Mouse (Mus musculus): Measurements from ENCODE around the gene Col8a2. TPM values are rescaled to one million over a fixed set of nuclear protein-coding genes. Genes with fewer than 3 reads are reported as not detected.

The Col8a2 gene
- polyA plus RNA-seq, 2 experiments = 50.3 to 74.6 TPM

DNA sequence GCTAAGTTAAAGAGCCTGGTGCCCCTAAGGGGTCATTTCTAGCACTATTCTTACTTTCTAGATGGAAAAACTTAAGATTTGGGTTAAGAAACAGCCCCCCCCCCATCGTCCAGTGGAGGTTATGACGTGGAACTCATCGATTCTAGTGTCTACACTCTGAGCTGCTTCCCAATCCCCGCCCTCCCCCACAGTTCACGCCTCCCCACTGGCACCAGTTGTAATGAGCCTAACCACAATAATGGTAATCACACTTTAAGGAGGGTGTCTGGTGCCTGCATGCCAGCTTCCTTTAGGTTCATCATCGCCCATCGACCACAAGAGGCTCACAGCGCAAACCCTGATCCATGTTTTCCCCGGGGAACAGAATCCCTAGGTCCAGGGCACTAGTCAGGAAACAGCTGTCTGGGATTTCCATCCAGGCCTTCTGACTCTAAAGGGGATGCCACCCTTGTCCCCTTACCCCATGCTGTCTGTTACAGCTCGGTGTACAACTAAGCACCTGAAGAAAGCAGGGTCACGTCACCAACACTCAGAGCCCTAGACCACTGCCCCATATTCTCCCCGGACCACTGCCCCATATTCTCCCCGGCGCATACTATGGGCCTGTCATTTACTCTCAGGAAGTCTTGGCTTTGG, 32.8 kb upstream of the Col8a2 start:
- Histone ChIP-seq H3K4me3 (replicated peaks; ENCODE audit: low read length) (peak overlapping the region; percentile 100), H3K27me3 (ENCODE audit: control insufficient read depth, insufficient read depth, low read length) (no peaks in the 10 kb centered on the region), H3K27ac (replicated peaks; ENCODE audit: low read depth, low read length) (no peak overlapping the region), H3K36me3 (ENCODE audit: control insufficient read depth, insufficient read depth, low read length) (peaks cover 18% of the 10 kb centered on the region), H3K9me3 (ENCODE audit: control insufficient read depth, low read length) (no peaks in the 10 kb centered on the region), H3K9ac (ENCODE audit: low read depth, low read length, severe bottlenecking) (peak overlapping the region; percentile 93; the same call in 1 of the 2 replicates), H3K4me1 (ENCODE audit: control insufficient read depth, insufficient read depth, low read length) (peaks cover 48% of the 10 kb centered on the region), H3K4me2 (replicated peaks; ENCODE audit: low read depth, low read length, severe bottlenecking) (peak overlapping the region; percentile 95)
- DNase-seq (ENCODE audit: low spot score) (no peak), ATAC-seq (ENCODE audit: low FRiP score, low read depth) (no peak)
- 75% methylated on average over 14 of the region's 14 CpGs for WGBS
- no peak for TF ChIP-seq POLR2A (IDR thresholded peaks at IDR 0.05; ENCODE audit: borderline replicate concordance, extremely low read depth, insufficient read depth, insufficient read length)

DNA sequence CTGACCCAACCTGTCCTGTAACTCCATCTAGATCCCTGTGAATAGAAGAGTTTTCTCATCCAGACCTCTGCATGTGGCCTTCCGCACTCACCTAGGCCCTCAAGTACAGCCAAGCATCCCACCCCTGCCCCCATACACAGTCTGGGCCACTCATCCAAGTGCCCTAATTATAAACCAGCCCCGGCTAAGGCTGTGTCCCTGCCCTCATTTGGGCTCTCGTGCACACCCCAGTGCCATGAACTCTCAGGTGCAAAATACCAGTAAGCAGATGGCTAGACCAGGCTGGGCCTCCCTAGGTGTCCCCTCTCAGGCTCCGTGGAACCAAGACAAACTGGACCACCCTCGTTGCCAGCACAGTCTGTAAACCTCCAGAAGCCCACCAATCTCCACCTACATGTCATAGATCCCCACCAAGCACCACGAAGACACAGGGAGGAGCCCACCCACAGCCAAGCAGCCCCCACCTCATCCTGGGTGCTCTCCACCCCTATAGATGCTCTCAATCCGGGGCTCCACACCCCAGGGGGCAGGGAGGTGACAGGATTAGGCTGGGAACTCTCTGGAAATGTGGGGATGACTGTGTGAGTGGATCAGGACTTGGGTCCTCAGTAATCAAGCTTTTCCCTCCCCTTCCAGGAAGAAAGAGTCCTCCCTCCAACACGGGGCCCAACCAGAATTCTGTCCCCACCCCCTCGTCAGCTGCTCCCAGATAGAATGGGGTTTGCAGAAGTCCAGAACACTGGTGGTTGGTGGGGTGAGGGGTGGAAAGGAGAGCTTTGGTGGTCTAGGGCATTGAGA, 32.1 kb upstream of the Col8a2 start:
- no peak for ATAC-seq (ENCODE audit: low FRiP score, low read depth)
- peaks cover 55% of the 10 kb centered on the region for H3K4me1 ChIP-seq (ENCODE audit: control insufficient read depth, insufficient read depth, low read length)

DNA sequence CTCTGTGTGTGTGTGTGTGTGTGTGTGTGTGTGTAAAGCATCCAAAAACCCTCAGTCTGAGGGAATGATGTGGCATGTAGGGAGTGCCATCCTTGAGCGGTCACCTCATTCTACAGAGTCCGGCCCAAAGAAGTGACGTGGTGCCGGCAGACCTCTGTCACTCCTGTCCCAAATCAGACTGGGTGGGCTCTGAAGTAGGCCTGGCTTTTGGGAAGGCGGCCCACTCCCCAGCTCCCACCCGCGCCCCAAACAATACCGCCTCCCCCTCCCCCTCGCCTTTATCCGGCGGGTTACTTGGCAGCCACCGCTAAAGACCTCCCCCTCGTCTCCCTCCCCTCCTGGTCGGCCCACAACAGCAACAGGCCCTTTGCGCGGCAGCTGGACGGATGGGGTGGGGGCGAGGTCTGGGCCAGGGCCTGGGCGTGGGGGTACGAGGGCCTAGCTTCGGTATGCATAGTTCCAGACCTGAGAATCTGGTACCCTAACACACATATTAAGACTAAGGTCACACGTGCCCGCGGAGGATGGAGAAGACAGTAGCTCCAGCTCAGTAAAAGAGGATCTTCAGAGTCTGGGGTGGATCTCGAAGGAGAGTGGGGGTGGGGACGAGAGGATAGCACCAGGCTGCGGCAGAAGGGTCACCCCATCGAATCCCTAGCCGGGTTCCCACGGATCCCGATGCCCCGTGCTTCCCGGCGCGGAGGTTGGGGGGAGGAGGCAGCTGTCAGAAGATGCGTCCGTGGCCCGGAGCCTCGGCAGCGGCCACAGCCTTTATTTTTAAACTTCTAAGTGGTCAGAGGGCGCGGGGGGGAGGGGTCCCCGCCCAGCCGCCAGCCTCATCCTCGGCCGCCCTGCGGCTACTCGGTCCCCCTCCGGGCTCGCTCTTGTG, 31.2 kb upstream of the Col8a2 start:
- Histone ChIP-seq H3K9ac (ENCODE audit: low read depth, low read length, severe bottlenecking) (peak overlapping the region; percentile 93), H3K36me3 (ENCODE audit: control insufficient read depth, insufficient read depth, low read length) (peaks cover 18% of the 10 kb centered on the region; the same call in 1 of the 2 replicates), H3K4me2 (replicated peaks; ENCODE audit: low read depth, low read length, severe bottlenecking) (peak overlapping the region; percentile 95), H3K27ac (replicated peaks; ENCODE audit: low read depth, low read length) (peak overlapping the region; percentile 92), H3K9me3 (ENCODE audit: control insufficient read depth, low read length) (no peaks in the 10 kb centered on the region), H3K4me3 (replicated peaks; ENCODE audit: low read length) (peak overlapping the region; percentile 100), H3K4me1 (ENCODE audit: control insufficient read depth, insufficient read depth, low read length) (peaks cover 63% of the 10 kb centered on the region), H3K27me3 (ENCODE audit: control insufficient read depth, insufficient read depth, low read length) (no peaks in the 10 kb centered on the region)
- no peak for TF ChIP-seq POLR2A (IDR thresholded peaks at IDR 0.05; ENCODE audit: borderline replicate concordance, extremely low read depth, insufficient read depth, insufficient read length)
- peak; percentile 61 for DNase-seq (ENCODE audit: low spot score)
- WGBS = under 1% methylated on average over 47 of the region's 50 CpGs
- ATAC-seq (ENCODE audit: low FRiP score, low read depth) = peak; percentile 20; the same call in 1 of the 2 replicates

More for the DNA sequence above, 32.1 kb upstream of the Col8a2 start:
- Histone ChIP-seq H3K4me3 (replicated peaks; ENCODE audit: low read length) (peak overlapping the region; percentile 100), H3K36me3 (ENCODE audit: control insufficient read depth, insufficient read depth, low read length) (peaks cover 18% of the 10 kb centered on the region; the same call in 1 of the 2 replicates), H3K9ac (ENCODE audit: low read depth, low read length, severe bottlenecking) (peak overlapping the region; percentile 93), H3K9me3 (ENCODE audit: control insufficient read depth, low read length) (no peaks in the 10 kb centered on the region), H3K27ac (replicated peaks; ENCODE audit: low read depth, low read length) (peak overlapping the region; percentile 92), H3K27me3 (ENCODE audit: control insufficient read depth, insufficient read depth, low read length) (no peaks in the 10 kb centered on the region), H3K4me2 (replicated peaks; ENCODE audit: low read depth, low read length, severe bottlenecking) (peak overlapping the region; percentile 95)
- no peak for TF ChIP-seq POLR2A (IDR thresholded peaks at IDR 0.05; ENCODE audit: borderline replicate concordance, extremely low read depth, insufficient read depth, insufficient read length)
- 13% methylated on average over 9 of the region's 9 CpGs for WGBS
- DNase-seq (ENCODE audit: low spot score) = peak; percentile 41

DNA sequence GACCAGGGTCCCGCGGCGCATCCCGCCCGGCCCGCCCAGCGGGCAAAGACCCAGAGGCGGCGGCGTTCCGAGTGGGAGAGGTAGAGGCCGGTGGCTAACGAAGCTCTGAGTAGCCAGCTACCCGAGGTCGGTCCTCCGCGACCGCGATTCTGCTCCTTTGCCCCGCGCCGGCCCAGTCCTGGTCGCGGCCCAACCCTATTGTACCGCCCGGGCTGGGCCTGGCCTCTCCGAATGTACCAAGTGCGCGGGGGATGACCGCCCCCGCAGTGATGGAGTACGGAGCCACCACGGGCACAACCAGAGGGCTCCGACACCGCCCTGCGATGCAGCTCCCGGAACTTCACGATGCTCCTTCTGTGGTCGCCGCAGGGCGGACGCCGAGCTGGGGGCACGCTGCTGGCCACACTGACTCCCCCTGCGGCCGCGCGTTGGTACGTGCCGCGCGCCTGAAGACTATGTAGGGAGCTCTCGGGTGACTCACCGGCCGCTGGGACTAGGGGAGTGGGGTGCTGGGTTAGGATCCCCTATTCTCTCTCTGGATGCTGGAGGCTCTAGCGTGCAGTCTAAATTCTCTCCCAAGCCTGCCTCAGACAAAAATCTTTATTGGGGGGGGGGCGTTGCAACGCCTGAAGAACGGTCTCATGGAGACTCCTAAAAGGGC, 30.3 kb upstream of the Col8a2 start, which contains the start of gene Map7d1:
Gene Map7d1, minus strand, starts transcription at position 213 of the 661 bp plus-strand sequence.
- Histone ChIP-seq H3K36me3 (ENCODE audit: control insufficient read depth, insufficient read depth, low read length) (peaks cover 10% of the 10 kb centered on the region; the same call in 1 of the 2 replicates), H3K4me2 (replicated peaks; ENCODE audit: low read depth, low read length, severe bottlenecking) (peak within 1 kb of the TSS; percentile 95), H3K27me3 (ENCODE audit: control insufficient read depth, insufficient read depth, low read length) (no peaks in the 10 kb centered on the region), H3K4me1 (ENCODE audit: control insufficient read depth, insufficient read depth, low read length) (peaks cover 67% of the 10 kb centered on the region), H3K4me3 (replicated peaks; ENCODE audit: low read length) (peak within 1 kb of the TSS; percentile 100), H3K27ac (replicated peaks; ENCODE audit: low read depth, low read length) (peak within 1 kb of the TSS; percentile 92), H3K9me3 (ENCODE audit: control insufficient read depth, low read length) (no peaks in the 10 kb centered on the region), H3K9ac (ENCODE audit: low read depth, low read length, severe bottlenecking) (peak within 1 kb of the TSS; percentile 93)
- DNase-seq (ENCODE audit: low spot score) (peak; percentile 78), ATAC-seq (ENCODE audit: low FRiP score, low read depth) (peak; percentile 83)
- peak; percentile 81; the same call in 1 of the 2 replicates for TF ChIP-seq POLR2A (IDR thresholded peaks at IDR 0.05; ENCODE audit: borderline replicate concordance, extremely low read depth, insufficient read depth, insufficient read length)
- WGBS = 0% methylated on average over 45 of the region's 59 CpGs
